Mouse (Mus musculus): ENCODE measurements around the gene Zdhhc9. TPM values are rescaled to one million over a fixed set of nuclear protein-coding genes. Genes with fewer than 3 reads are reported as not detected.

Zdhhc9 gene
- polyA plus RNA-seq, 1 experiment from 2014 or later: 5.9 TPM

DNA sequence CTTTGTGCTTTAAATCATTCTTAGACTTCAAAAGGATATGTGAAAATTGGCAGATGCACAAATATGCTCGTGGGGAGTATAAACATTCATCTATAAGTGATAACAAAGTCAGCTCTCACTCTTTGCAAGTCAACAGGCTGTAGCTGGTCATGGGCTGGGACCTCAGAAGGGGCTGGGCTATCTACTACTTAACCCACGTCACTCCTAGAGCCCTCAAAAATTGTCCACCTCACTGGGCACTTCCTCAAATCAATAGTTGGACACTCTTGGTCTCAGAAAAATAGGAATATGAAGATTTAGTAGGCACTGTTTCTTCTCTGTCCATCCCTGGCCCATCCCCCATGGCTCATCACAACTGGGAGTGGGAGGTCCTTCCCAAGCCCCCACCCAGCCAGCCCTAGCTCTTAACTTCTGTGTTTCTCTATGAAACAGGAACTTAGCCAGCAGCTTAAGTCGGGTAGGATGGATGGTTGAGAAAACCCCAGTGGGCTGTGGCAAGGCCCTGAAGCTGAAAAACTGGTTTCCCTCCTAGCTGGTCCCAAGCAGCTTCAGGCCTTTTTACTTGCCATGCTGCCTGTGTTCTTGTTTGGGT lies 68.3 kb downstream of the Zdhhc9 start:
- Histone ChIP-seq H3K4me2 (replicated peaks) (no peak overlapping the region), H3K36me3 (no peaks in the 10 kb centered on the region), H3K4me1 (peaks cover 15% of the 10 kb centered on the region; the same call in 1 of the 2 replicates), H3K9ac (replicated peaks) (no peak overlapping the region), H3K4me3 (no peak overlapping the region), H3K9me3 (no peaks in the 10 kb centered on the region), H3K27ac (replicated peaks) (no peak overlapping the region), H3K27me3 (no peaks in the 10 kb centered on the region; the same call in 1 of the 2 replicates)
- WGBS: 68% methylated on average over 3 of the region's 3 CpGs
- ATAC-seq (ENCODE audit: low FRiP score, low read depth): no peak

DNA sequence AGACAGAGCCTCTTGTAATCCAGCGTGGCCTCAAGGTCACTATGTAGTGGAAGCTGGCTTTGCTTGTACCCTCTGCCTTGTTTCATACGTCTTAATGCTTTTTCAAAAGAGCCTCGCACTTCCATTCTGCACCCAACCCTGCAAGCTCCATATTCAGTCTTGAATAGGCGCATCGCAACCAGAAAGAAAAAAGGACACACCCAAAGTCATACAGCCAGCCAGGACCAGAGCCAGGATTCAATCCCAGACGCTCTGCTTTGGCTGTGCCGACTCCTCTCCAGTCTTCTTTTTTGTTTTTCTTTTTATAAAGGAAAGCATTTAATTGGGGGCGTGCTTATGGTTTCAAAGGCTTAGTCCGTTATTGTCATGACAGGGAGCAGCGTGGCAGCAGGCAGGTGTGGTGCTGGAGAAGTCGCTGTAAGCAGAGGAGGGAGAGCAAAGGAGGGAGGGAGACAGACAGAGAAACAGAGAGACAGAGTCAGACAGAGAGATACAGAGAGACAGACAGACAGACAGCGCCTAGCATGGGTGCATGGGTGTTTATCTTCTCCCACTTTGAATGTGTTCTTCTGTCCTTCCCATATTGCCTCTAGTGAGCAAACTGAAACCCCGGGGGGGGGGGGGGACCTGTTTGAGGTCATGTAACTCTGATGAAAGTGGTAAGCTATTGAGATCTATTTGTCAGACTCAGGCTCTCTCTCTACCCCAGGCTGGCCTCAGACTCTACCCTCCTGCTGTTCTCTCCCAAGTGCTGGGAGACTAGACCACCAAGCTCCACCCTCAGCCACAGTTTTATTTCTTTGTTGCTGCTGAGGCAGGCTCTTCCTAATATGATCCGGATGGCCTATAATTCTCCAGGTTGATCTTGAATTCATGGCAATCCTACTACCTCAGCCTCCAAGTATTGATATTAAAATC lies 69.1 kb downstream of the Zdhhc9 start:
- H3K4me3 ChIP-seq: no peak overlapping the region
- no peak overlapping the region for H3K4me2 ChIP-seq (replicated peaks)
- no peak for ATAC-seq (ENCODE audit: low FRiP score, low read depth)
- no peaks in the 10 kb centered on the region for H3K36me3 ChIP-seq
- no peak overlapping the region for H3K27ac ChIP-seq (replicated peaks)
- H3K9ac ChIP-seq (replicated peaks): no peak overlapping the region
- no peaks in the 10 kb centered on the region for H3K9me3 ChIP-seq
- WGBS: 39% methylated on average over 14 of the region's 14 CpGs
- peaks cover 15% of the 10 kb centered on the region; the same call in 1 of the 2 replicates for H3K4me1 ChIP-seq
- H3K27me3 ChIP-seq: no peaks in the 10 kb centered on the region; the same call in 1 of the 2 replicates

DNA sequence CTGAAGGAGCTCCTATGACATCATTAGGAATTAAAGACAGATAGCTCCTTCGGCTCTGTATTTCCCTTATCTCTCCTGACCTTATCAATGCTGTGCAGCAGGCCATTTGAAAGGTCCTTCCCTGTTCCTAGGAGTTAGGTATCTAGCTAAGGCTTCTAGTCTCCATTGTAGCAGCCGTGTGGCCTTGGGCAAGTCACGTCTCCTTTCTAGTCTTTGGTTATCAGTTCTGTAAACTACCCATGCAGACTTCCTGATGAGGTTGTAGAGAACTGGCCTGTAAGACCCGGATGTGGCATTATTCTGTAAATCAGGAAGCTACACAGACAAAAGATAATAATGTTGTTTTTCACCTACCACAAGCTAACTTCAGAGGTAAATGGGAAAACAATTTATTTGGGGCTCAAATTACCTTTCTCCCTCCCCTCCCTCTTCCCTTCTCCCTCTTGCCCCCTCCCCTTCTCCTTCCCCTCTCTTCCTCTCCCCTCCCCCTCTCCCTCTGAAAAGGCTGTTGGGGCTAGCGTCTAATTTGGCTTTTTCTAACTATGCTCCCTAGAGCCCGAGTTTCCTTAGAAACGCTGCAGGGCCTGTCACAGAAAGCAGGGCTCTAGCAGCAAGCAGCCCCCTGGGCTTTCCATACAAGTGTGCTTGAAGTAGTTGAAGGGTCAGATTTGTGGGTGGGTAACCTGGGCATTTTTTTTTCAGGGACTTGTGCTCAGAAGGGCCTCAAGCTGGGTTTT lies 70.0 kb downstream of the Zdhhc9 start:
- H3K9me3 ChIP-seq: no peaks in the 10 kb centered on the region
- H3K4me1 ChIP-seq: peaks cover 15% of the 10 kb centered on the region; the same call in 1 of the 2 replicates
- WGBS: 55% methylated on average over 7 of the region's 7 CpGs
- H3K9ac ChIP-seq (replicated peaks): no peak overlapping the region
- ATAC-seq (ENCODE audit: low FRiP score, low read depth): 0 out of 2 replicates have a peak, but pooled peaks have one; percentile 12
- H3K27me3 ChIP-seq: no peaks in the 10 kb centered on the region; the same call in 1 of the 2 replicates
- H3K27ac ChIP-seq (replicated peaks): no peak overlapping the region
- no peak overlapping the region for H3K4me2 ChIP-seq (replicated peaks)
- H3K4me3 ChIP-seq: no peak overlapping the region
- H3K36me3 ChIP-seq: no peaks in the 10 kb centered on the region

DNA sequence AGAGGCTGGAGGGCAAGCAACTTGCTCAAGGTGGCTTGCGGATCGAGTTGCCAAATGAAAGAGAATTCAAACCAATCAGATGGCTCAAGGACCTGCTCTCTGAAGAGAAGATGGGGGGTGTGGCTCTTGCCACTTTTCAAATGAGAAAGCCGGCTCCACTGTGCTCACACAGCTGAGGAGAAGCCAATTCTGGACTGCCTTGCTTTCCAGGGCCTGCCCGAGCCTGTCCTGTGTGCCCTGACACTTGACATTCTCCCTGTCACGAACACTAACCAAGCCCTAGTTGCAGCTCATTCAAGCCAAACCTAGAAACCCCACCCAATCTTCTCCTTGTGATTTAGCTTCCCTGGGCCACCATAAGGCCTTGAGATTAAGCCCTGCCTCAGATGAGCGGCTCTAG lies 70.7 kb downstream of the Zdhhc9 start:
- Histone ChIP-seq H3K36me3 (no peaks in the 10 kb centered on the region), H3K4me2 (replicated peaks) (no peak overlapping the region), H3K27me3 (no peaks in the 10 kb centered on the region; the same call in 1 of the 2 replicates), H3K4me1 (peaks cover 15% of the 10 kb centered on the region; the same call in 1 of the 2 replicates), H3K9me3 (no peaks in the 10 kb centered on the region), H3K4me3 (no peak overlapping the region), H3K9ac (replicated peaks) (no peak overlapping the region), H3K27ac (replicated peaks) (no peak overlapping the region)
- WGBS: 67% methylated on average over 6 of the region's 6 CpGs
- ATAC-seq (ENCODE audit: low FRiP score, low read depth): no peak

DNA sequence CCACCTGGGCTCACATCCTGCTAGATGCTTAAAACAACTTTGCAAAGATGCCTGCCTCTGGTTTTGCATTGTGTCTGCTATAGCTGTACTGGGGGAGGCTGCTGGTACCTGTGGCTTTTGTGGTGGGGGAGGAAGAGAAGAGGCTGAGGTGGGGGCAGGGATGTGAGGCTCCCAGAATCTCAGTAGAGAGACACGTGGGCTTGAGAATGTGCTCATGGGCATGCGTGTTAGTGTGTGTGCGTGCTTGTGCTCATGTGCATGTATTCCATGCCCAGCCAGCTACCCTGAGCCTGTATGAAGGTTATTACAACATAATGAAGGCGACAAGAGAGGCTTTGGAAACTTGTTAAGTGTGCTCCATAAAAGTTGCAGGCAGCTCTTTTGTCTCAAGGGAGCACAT lies 71.7 kb downstream of the Zdhhc9 start:
- no peak for ATAC-seq (ENCODE audit: low FRiP score, low read depth)
- 82% methylated on average over 4 of the region's 4 CpGs for WGBS
- no peaks in the 10 kb centered on the region for H3K36me3 ChIP-seq

DNA sequence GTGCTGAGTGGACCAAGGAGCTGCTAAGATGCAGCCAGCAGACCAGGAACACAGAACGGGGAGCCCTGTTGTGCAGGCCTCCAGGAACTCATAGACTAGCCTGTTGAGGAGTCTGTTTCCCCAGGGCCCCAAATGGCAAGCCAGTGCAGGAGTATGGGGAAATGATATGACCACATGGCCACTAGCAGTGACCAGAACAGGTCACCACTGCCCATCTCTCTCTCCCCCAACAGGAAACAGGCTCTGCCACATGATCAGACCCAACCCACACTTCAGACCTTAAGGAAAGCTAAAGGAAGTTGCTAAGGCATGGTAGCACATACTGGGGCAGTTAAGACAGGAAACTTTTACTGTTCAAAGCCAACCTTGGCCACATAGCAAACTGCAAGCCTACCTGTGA lies 79.5 kb downstream of the Zdhhc9 start:
- WGBS: 82% methylated on average over 1 of the region's 1 CpGs
- H3K4me2 ChIP-seq (replicated peaks): no peak overlapping the region
- H3K4me1 ChIP-seq: no peaks in the 10 kb centered on the region
- no peaks in the 10 kb centered on the region for H3K27me3 ChIP-seq
- no peak for ATAC-seq (ENCODE audit: low FRiP score, low read depth)
- no peak overlapping the region for H3K27ac ChIP-seq (replicated peaks)
- H3K9ac ChIP-seq (replicated peaks): no peak overlapping the region
- no peaks in the 10 kb centered on the region for H3K36me3 ChIP-seq
- H3K4me3 ChIP-seq: no peak overlapping the region
- H3K9me3 ChIP-seq: no peaks in the 10 kb centered on the region

More for the DNA sequence above, 71.7 kb downstream of the Zdhhc9 start:
- Histone ChIP-seq H3K27ac (replicated peaks) (no peak overlapping the region), H3K9ac (replicated peaks) (no peak overlapping the region), H3K4me3 (no peak overlapping the region), H3K4me2 (replicated peaks) (no peak overlapping the region), H3K27me3 (no peaks in the 10 kb centered on the region; the same call in 1 of the 2 replicates), H3K9me3 (no peaks in the 10 kb centered on the region), H3K4me1 (peaks cover 15% of the 10 kb centered on the region; the same call in 1 of the 2 replicates)

DNA sequence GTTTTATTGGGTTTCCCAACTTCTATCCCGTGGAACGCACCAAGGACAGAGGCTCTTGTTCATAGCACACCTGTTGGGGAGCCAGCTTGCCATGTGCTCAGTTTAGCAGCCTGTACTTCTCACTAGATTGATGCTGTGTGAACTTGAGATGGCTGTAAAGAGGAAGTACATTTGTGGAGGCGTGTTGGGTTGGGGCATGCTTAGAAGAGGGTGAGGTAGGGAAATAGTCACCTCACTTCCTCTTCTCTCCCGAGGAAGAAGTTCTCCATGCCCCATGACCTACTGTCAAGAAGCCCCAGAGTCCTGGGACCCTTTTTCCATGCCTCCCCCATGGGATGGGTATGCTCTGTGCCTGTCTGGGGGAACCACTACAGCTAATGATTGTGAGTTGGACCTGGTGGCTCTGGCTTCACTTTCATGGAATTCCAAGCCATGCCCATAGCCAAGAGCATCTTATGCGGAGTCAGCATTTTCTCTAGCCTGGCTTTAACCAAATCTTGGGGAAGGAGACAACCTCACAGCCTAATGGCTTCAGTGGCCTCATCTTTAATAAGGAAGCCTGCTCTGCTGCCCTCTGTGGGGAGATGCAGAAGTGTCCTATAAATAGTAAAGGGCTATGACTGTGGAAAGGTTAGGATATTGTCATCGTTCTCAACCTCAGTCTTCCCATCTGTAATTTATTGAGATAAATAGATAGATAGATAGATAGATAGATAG lies 81.0 kb downstream of the Zdhhc9 start:
- Histone ChIP-seq H3K4me2 (replicated peaks) (no peak overlapping the region), H3K27me3 (no peaks in the 10 kb centered on the region; the same call in 1 of the 2 replicates), H3K9ac (replicated peaks) (no peak overlapping the region), H3K4me1 (no peaks in the 10 kb centered on the region), H3K9me3 (no peaks in the 10 kb centered on the region), H3K36me3 (no peaks in the 10 kb centered on the region), H3K4me3 (no peak overlapping the region), H3K27ac (replicated peaks) (no peak overlapping the region)
- no peak for ATAC-seq (ENCODE audit: low FRiP score, low read depth)
- 79% methylated on average over 6 of the region's 6 CpGs for WGBS

DNA sequence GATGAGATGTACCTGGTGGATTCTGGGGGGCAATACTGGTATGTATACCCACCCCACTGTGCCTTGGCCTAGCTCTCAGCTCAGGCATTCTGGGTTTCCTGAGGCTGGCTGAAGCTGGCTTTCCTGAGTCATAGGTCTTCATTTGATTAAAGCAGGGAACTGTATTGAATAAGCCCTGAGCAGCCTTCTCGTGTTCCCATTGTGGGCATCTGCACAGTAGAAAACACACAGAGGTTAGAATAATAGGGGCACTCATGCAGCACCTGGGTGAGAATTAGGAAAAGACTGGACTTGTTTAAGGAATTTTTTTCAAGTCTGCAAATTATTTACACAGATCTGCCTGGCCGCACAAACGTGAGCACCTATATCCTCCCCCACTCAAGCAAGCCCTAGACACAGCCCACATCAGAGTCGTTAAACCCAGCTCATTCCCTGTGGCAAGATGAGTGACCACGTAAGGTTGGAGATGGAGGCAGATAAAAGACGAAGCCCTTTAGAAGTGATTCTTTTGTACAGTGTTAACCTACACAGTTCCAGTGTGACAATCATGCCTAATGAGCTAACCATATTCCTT lies 81.7 kb downstream of the Zdhhc9 start:
- WGBS: 64% methylated on average over 6 of the region's 6 CpGs
- Histone ChIP-seq H3K4me1 (no peaks in the 10 kb centered on the region), H3K9me3 (no peaks in the 10 kb centered on the region), H3K4me3 (no peak overlapping the region), H3K36me3 (no peaks in the 10 kb centered on the region), H3K9ac (replicated peaks) (no peak overlapping the region), H3K27me3 (no peaks in the 10 kb centered on the region; the same call in 1 of the 2 replicates), H3K4me2 (replicated peaks) (no peak overlapping the region), H3K27ac (replicated peaks) (no peak overlapping the region)
- no peak for ATAC-seq (ENCODE audit: low FRiP score, low read depth)

DNA sequence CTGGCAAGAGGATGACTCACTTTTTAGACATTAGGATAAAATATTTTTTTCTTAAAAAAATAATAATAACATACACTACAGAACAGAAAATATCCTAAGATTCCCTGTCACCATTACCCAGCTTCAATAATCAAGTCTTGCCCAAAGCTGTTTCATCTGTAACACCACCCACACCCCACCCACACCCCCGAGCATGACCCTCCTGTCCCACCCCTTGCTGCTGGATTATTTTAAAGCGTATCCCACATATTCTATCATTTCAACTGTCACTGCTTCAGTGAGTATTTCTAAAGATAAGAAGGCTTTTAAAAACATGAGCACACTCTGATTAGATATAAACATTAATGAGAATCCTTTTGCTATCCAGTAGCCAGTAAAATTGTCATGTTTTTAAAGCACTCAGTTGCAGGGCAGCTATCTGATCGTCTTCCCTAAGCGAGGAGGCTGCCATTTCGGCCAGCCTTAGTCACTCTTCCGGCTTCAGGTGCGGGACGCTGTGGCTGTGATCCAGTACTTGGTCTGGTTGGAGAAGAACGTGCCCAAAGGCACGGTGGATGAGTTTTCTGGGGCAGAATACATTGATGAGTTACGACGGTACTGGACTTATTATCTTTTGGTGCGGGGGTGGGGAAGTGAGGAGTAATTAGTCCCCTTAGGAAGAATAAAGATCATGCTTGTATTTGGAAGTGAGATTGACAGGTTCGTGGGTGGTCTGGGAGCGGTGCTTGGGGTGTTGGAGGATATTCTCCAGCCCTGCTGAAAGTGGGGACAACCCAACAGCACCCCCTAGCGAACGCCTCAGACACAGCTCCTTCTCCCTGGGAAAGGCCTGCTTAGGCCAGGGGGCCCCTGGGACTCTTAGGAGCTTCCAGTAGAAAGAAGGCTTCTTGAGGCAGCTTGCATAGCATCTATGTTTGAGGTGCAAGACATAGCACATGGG lies 84.3 kb downstream of the Zdhhc9 start:
- Histone ChIP-seq H3K4me3 (no peak overlapping the region), H3K27ac (replicated peaks) (no peak overlapping the region), H3K9me3 (no peaks in the 10 kb centered on the region), H3K27me3 (no peaks in the 10 kb centered on the region; the same call in 1 of the 2 replicates), H3K4me2 (replicated peaks) (peak overlapping the region; percentile 26), H3K4me1 (no peaks in the 10 kb centered on the region), H3K9ac (replicated peaks) (no peak overlapping the region), H3K36me3 (no peaks in the 10 kb centered on the region)
- 36% methylated on average over 17 of the region's 17 CpGs for WGBS
- peak; percentile 47; the same call in 1 of the 2 replicates for ATAC-seq (ENCODE audit: low FRiP score, low read depth)

Measured in midbrain, embryonic 12.5 days (tissue).